Mouse (Mus musculus) left cerebral cortex, postnatal 10 days (tissue): ENCODE data around the gene Tpp1. TPM values are rescaled to one million over a fixed set of nuclear protein-coding genes. Genes with fewer than 3 reads are reported as not detected.
"Not testable (repeated sequence)": the region's sequence is repeated elsewhere in the genome, so short reads cannot be mapped to it uniquely, and the experiment has no call there.

ENCODE experiments used
- DNase-seq, 2 experiments: peaks; one replicate each; pipeline ENCODE4 v3.0.0; 2021 to 2022; ENCODE audit warnings: low spot score in 2 of 2, mixed read lengths in 1 of 2; ENCODE audit errors: extremely low spot score in 1 of 2
- intact Hi-C: fragments of 180-260 bp; cut with DNase I; formaldehyde crosslinking; loops from one replicate; pipeline ENCODE4 v1.15.1; 2025
- total RNA-seq, 2 experiments: library from RNA; stranded (reverse); gene quantifications; 2 replicates each; pipeline ENCODE4 v1.2.3; 2021

Gene Tpp1
- total RNA-seq, 2 experiments from 2014 or later = 32.6 to 40.0 TPM

GRCm38 (mm10) chr7:105736264-105736901 lies 15.7 kb downstream of the Tpp1 start, which contains the start of gene Ilk:
TSS of gene Ilk (plus strand) at chr7:105736592.
- DNase-seq = peak; percentile 90 to 95
- intact Hi-C loops = loop anchor here (10.0 kb wide), 2 partner anchors 58 to 102 kb away; partner anchors contain the start of gene Trim3

DNA sequence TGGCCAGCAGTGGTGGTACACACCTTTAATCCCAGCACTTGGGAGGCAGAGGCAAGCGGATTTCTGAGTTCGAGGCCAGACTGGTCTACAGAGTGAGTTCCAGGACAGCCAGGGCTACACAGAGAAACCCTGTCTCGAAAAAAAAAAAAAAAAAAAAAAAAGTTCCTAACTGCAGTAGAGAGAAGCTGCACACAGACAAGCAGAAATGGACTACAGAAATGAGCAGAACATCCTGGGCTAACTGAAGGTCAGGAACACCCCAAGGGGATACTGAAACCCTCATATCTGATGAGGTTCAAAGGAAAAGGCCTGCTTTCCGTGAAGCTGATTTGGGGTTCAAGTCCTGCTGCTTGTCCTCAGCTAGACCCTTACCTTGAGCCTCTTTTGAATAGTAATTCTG lies 16.6 kb downstream of the Tpp1 start:
- intact Hi-C loops = loop anchor here (10.0 kb wide), 2 partner anchors 59 to 101 kb away; partner anchors contain the start of gene Trim3
- not testable (repeated sequence) for DNase-seq

DNA sequence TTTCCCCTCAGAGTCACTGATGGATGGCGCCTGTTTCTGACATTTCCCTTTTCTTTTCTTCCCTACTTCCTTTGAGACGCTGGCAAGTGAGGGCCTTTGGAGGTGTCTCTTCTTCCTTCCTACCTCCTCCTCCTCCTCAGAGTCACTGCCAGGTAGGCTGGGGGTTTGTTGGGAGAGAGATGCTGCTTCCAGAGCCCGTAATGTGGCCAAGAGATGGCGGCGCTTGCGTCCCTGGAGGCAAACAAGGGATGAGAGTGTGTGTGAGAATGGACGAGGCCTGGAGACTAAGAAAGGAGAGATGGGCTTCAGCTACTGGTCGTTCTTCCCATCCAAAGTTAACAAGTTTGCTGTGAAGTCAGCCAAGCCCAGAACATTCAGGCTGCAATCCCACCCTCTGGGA lies 17.2 kb downstream of the Tpp1 start:
- DNase-seq = no peak
- intact Hi-C loops = loop anchor here (10.0 kb wide), 2 partner anchors 60 to 100 kb away; partner anchors contain the start of gene Trim3

- no peak for DNase-seq
- intact Hi-C loops = loop anchor here (10.0 kb wide), 2 partner anchors 61 to 99 kb away; partner anchors contain the start of gene Trim3
Observed at GRCm38 (mm10) chr7:105733836-105734235, 18.2 kb downstream of the Tpp1 start.

GRCm38 (mm10) chr7:105728701-105729428 lies 23.2 kb downstream of the Tpp1 start:
- intact Hi-C loops = loop anchor here (5.0 kb wide), 1 partner anchor 77 kb away; the partner anchor contains the start of gene Dnhd1
- no peak for DNase-seq

DNA sequence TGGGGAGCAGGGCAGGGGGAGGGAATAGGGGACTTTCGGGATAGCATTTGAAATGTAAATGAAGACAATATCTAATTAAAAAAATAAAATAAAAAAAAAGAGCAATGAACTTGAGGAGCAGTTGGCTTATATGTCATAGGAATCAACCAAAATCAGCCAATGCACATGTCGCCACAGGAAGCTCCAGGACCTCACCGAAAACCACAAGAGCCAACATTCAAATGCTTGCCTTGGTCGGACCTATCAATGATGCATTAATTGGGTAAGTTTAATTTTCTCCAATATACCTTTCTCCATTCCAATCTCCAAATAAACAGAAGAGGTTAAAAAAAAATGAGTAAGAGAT lies 25.1 kb downstream of the Tpp1 start:
- no peak for DNase-seq
- intact Hi-C loops = loop anchor here (2.0 to 5.0 kb wide), 3 partner anchors 75 to 92 kb away; partner anchors contain the start of genes Dnhd1 and Mrpl17

- intact Hi-C loops = loop anchor here (2.0 to 5.0 kb wide), 3 partner anchors 74 to 92 kb away; partner anchors contain the start of genes Dnhd1 and Mrpl17
- DNase-seq = peak in 1 of 2 experiments; percentile 60
Observed at GRCm38 (mm10) chr7:105726144-105726979, 25.7 kb downstream of the Tpp1 start.

- intact Hi-C loops = no loop called here
- no peak for DNase-seq
Observed at GRCm38 (mm10) chr7:105721916-105722315, 30.1 kb downstream of the Tpp1 start.

DNA sequence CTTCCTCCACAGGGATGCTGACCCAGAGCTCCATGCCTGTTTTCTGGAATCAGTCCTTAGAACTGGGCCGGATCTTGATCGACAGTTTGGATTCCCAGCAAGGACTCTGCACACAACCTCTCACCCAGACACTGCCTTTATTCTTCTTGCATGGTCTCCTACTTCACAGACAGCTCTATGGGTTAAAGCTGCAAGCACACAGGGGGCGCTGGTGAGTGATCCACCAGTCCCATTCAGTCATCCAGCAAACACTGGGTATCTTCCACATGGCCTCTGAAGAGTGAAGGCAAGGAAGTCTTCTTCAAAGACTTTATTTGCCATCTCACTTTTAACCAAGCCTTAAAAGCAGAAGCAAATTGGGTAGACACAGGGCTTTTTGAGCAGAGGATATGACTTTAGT lies 36.7 kb downstream of the Tpp1 start:
- intact Hi-C loops = no loop called here

DNA sequence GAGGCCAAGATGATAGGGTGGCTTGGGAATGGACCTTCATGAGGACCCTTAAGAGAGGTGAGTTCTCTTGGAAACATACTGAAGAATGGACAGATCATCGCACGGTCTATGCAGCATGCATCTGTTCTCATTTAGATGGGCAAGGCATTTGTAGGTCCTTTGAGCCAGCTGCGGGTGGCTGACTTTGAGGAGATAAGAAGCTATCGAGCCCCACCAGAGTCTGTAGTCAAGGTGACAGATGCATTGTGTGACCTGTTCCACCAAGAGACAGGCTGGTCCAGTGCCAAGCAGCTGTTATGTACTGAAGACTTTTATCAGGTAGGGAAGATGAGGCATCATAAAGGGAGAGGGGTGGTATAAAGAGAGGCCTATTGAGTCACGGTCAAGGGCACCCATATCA lies 43.3 kb downstream of the Tpp1 start:
- intact Hi-C loops = no loop called here
- no peak for DNase-seq

More for the DNA sequence above, 36.7 kb downstream of the Tpp1 start:
- no peak for DNase-seq

DNA sequence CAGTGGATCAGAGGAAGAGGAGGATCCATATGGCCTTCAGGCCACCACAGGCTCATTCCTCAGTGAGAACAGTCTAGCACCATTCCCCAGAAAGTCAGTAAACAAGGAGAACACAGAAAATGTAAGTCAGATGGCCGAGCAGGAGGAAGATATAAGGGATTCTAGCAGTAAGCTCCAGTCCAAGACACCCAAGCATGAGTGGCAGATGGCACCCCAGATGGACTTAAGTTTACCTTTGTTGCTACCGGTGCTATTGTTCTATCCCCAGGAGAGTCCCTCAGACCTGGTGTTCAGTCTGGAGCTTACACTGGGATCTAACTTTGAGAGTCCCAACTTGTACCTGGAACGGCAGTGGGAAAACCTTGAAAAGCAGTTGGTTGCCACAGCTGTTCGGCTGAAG lies 48.2 kb downstream of the Tpp1 start:
- intact Hi-C loops = no loop called here
- DNase-seq = no peak

GRCm38 (mm10) chr7:105703184-105703583 lies 48.9 kb downstream of the Tpp1 start:
- intact Hi-C loops = no loop called here
- no peak for DNase-seq

Other genes with a start within 250 kb of the Tpp1 start
- 100 to 1,000 TPM in 1 of 2 experiments, 10 to 100 TPM in 1; 99.5 to 101 TPM for gene Smpd1, start 197.9 kb downstream of the Tpp1 start, total RNA-seq
- 100 to 1,000 TPM; 422 to 438 TPM for gene Apbb1, start 170.6 kb downstream of the Tpp1 start, total RNA-seq
- not detected for gene Hpx, start 152.1 kb downstream of the Tpp1 start, total RNA-seq
- gene Trim3, start 118.7 kb downstream of the Tpp1 start, total RNA-seq = 100 to 1,000 TPM; 144 to 151 TPM
- gene Timm10b, start 112.2 kb downstream of the Tpp1 start, total RNA-seq = 10 to 100 TPM; 76.9 to 82.2 TPM
- gene Arfip2, start 111.8 kb downstream of the Tpp1 start, total RNA-seq = 10 to 100 TPM; 88.1 to 97.9 TPM
- 10 to 100 TPM; 10.8 to 11.6 TPM for gene Gm45799, start 111.7 kb downstream of the Tpp1 start, total RNA-seq
- gene Dnhd1, start 101.4 kb downstream of the Tpp1 start, total RNA-seq = 1 to 10 TPM; 4.9 to 6.1 TPM
- 100 to 1,000 TPM in 1 of 2 experiments, 10 to 100 TPM in 1; 97.7 to 117 TPM for gene Ilk, start 15.6 kb downstream of the Tpp1 start, total RNA-seq
- gene Rrp8, start 14.8 kb downstream of the Tpp1 start, total RNA-seq = 10 to 100 TPM in 1 of 2 experiments, 1 to 10 TPM in 1; 9.9 to 16.0 TPM
- gene Taf10, start 7.9 kb downstream of the Tpp1 start, total RNA-seq = 100 to 1,000 TPM; 144 to 152 TPM
- 10 to 100 TPM; 31.1 to 34.7 TPM for gene Dchs1, start 35.4 kb upstream of the Tpp1 start, total RNA-seq
- 100 to 1,000 TPM; 109 to 110 TPM for gene Mrpl17, start 58.9 kb upstream of the Tpp1 start, total RNA-seq
- under 1 TPM in 1 of 2 experiments, not detected in 1; 0.39 TPM for gene Gm4070, start 201.7 kb upstream of the Tpp1 start, total RNA-seq